Mouse (Mus musculus) myocyte (in vitro differentiated cells): ENCODE measurements at regions not wholly inside any gene's neighbourhood (a gene's known extent, or its start where the extent isn't known, plus 50 kb on each side); places are given as distances from the start of the nearest gene placed in this dataset.

ENCODE experiments used
- H3K27me3 ChIP-seq: one replicate; pipeline ENCODE4 v1.6.1; 2011; ENCODE audit not compliant: control insufficient read depth, insufficient read depth, insufficient read length
- H3K36me3 ChIP-seq: one replicate; pipeline ENCODE4 v1.6.1; 2011; ENCODE audit not compliant: control insufficient read depth, insufficient read depth
- H3K4me2 ChIP-seq: one replicate; pipeline ENCODE4 v1.6.1; 2011; ENCODE audit warnings: low read depth, control low read depth
- H3K4me3 ChIP-seq: one replicate; pipeline ENCODE4 v1.5.1; 2011; ENCODE audit warnings: mild to moderate bottlenecking, control low read depth, moderate library complexity
- H3K79me2 ChIP-seq: one replicate; pipeline ENCODE4 v1.6.1; 2011; ENCODE audit not compliant: control insufficient read depth, insufficient read depth
- H3ac ChIP-seq: one replicate; pipeline ENCODE4 v1.6.1; 2011; ENCODE audit not compliant: control insufficient read depth, insufficient read length
- CEBPB ChIP-seq: IDR thresholded peaks from 2 replicates; pipeline ENCODE4 v1.6.1; 2011; ENCODE audit warnings: mild to moderate bottlenecking, moderate library complexity; ENCODE audit not compliant: poor library complexity, insufficient read depth, severe bottlenecking
- E2F4 ChIP-seq: IDR thresholded peaks from one replicate; pipeline ENCODE4 v1.6.1; 2011; ENCODE audit warnings: mild to moderate bottlenecking, control low read depth, moderate library complexity; ENCODE audit not compliant: insufficient read depth
- MAX ChIP-seq: IDR thresholded peaks from one replicate; pipeline ENCODE4 v1.6.1; 2011; ENCODE audit warnings: low read depth, mild to moderate bottlenecking, control low read depth
- MYOD1 ChIP-seq, 3 experiments: IDR thresholded peaks; one replicate each; pipeline ENCODE4 v1.6.1; 2011; ENCODE audit warnings: control low read depth in 2 of 3, low read depth in 2 of 3, mild to moderate bottlenecking in 2 of 3, moderate library complexity in 1 of 3; ENCODE audit not compliant: insufficient read length in 2 of 3, control insufficient read depth in 1 of 3
- MYOG ChIP-seq, 3 experiments: IDR thresholded peaks; one replicate each; pipeline ENCODE4 v1.6.1; 2011; ENCODE audit warnings: control low read depth in 2 of 3, low read depth in 2 of 3, mild to moderate bottlenecking in 2 of 3; ENCODE audit not compliant: insufficient read length in 2 of 3, control insufficient read depth in 1 of 3, insufficient read depth in 1 of 3
- POLR2A ChIP-seq: IDR thresholded peaks from one replicate; pipeline ENCODE4 v1.6.1; 2011; ENCODE audit warnings: low read depth, mild to moderate bottlenecking, control low read depth, moderate library complexity; ENCODE audit not compliant: insufficient read length
- POLR2AphosphoS2 ChIP-seq: IDR thresholded peaks from one replicate; pipeline ENCODE4 v1.6.1; 2011; ENCODE audit warnings: low read depth, control low read depth; ENCODE audit not compliant: insufficient read length
- REST ChIP-seq: IDR thresholded peaks from one replicate; pipeline ENCODE4 v1.6.1; 2011; ENCODE audit warnings: mild to moderate bottlenecking, control low read depth, moderate library complexity; ENCODE audit not compliant: insufficient read depth, insufficient read length
- SRF ChIP-seq: IDR thresholded peaks from one replicate; pipeline ENCODE4 v1.6.1; 2011; ENCODE audit warnings: low read depth; ENCODE audit not compliant: control insufficient read depth, insufficient read length
- TCF12 ChIP-seq: IDR thresholded peaks from one replicate; pipeline ENCODE4 v1.6.1; 2011; ENCODE audit warnings: mild to moderate bottlenecking, control low read depth; ENCODE audit not compliant: poor library complexity, insufficient read depth, severe bottlenecking
- TCF3 ChIP-seq: IDR thresholded peaks from one replicate; pipeline ENCODE4 v1.6.1; 2011; ENCODE audit warnings: low read depth, control low read depth; ENCODE audit not compliant: insufficient read length
- USF1 ChIP-seq: IDR thresholded peaks from one replicate; pipeline ENCODE4 v1.6.1; 2011; ENCODE audit warnings: low read depth, mild to moderate bottlenecking, control low read depth, moderate library complexity

GRCm38 (mm10) chr12:109744186-109744585 is 144.1 kb upstream of the Rtl1 start:
- TF ChIP-seq POLR2A (no peak), TCF3 (no peak)
- no peaks in the 10 kb centered on the region for H3K27me3 ChIP-seq
- H3K36me3 ChIP-seq, result no peaks in the 10 kb centered on the region

GRCm38 (mm10) chr12:109745731-109746484 is 145.8 kb upstream of the Rtl1 start:
- no peak overlapping the region for H3K4me2 ChIP-seq
- H3ac ChIP-seq, result no peak overlapping the region
- no peaks in the 10 kb centered on the region for H3K27me3 ChIP-seq
- no peaks in the 10 kb centered on the region for H3K36me3 ChIP-seq
- TF ChIP-seq USF1 (no peak), POLR2AphosphoS2 (no peak), MYOG (IDR thresholded peaks at IDR 0.05; ENCODE audit: control insufficient read depth in 1 of 3, insufficient read depth in 1 of 3, insufficient read length in 2 of 3, low read depth in 2 of 3) (no peak)
- no peak overlapping the region for H3K4me3 ChIP-seq
- H3K79me2 ChIP-seq, result no peaks in the 10 kb centered on the region

More at GRCm38 (mm10) chr12:109744186-109744585, 144.1 kb upstream of the Rtl1 start:
- Histone ChIP-seq H3K4me3 (no peak overlapping the region), H3K4me2 (no peak overlapping the region), H3K79me2 (no peaks in the 10 kb centered on the region), H3ac (no peak overlapping the region)

GRCm38 (mm10) chr12:109747201-109747600 is 147.1 kb upstream of the Rtl1 start:
- Histone ChIP-seq H3ac (no peak overlapping the region), H3K27me3 (no peaks in the 10 kb centered on the region), H3K4me3 (no peak overlapping the region), H3K36me3 (no peaks in the 10 kb centered on the region), H3K4me2 (no peak overlapping the region), H3K79me2 (no peaks in the 10 kb centered on the region)
- TF ChIP-seq TCF12, result no peak

- H3K4me2 ChIP-seq, result no peak overlapping the region
- no peak overlapping the region for H3K4me3 ChIP-seq
- TF ChIP-seq TCF12 (no peak), E2F4 (no peak), SRF (no peak), TCF3 (no peak)
- H3K79me2 ChIP-seq, result no peaks in the 10 kb centered on the region
- H3K36me3 ChIP-seq, result no peaks in the 10 kb centered on the region
- H3K27me3 ChIP-seq, result no peaks in the 10 kb centered on the region
- no peak overlapping the region for H3ac ChIP-seq
Measured at GRCm38 (mm10) chr12:109747776-109748175, 147.6 kb upstream of the Rtl1 start.

- Histone ChIP-seq H3ac (no peak overlapping the region), H3K27me3 (no peaks in the 10 kb centered on the region), H3K79me2 (no peaks in the 10 kb centered on the region), H3K4me3 (no peak overlapping the region), H3K4me2 (no peak overlapping the region), H3K36me3 (no peaks in the 10 kb centered on the region)
- TF ChIP-seq MYOD1 (IDR thresholded peaks at IDR 0.05; ENCODE audit: control insufficient read depth in 1 of 3, insufficient read length in 2 of 3, low read depth in 2 of 3) (no peak), MYOG (IDR thresholded peaks at IDR 0.05; ENCODE audit: control insufficient read depth in 1 of 3, insufficient read depth in 1 of 3, insufficient read length in 2 of 3, low read depth in 2 of 3) (no peak), POLR2AphosphoS2 (no peak), USF1 (no peak)
Measured at GRCm38 (mm10) chr12:109748326-109749059, 148.4 kb upstream of the Rtl1 start.

- Histone ChIP-seq H3K27me3 (no peaks in the 10 kb centered on the region), H3K4me3 (no peak overlapping the region), H3K36me3 (no peaks in the 10 kb centered on the region), H3K79me2 (no peaks in the 10 kb centered on the region), H3K4me2 (peak overlapping the region; percentile 38), H3ac (no peak overlapping the region)
- no peak for TF ChIP-seq E2F4
- no peak for TF ChIP-seq TCF12
- no peak for TF ChIP-seq POLR2AphosphoS2
- TF ChIP-seq MYOG (IDR thresholded peaks at IDR 0.05; ENCODE audit: control insufficient read depth in 1 of 3, insufficient read depth in 1 of 3, insufficient read length in 2 of 3, low read depth in 2 of 3), result no peak
- no peak for TF ChIP-seq CEBPB
- TF ChIP-seq USF1, result no peak
- no peak for TF ChIP-seq SRF
- no peak for TF ChIP-seq POLR2A
- no peak for TF ChIP-seq MYOD1 (IDR thresholded peaks at IDR 0.05; ENCODE audit: control insufficient read depth in 1 of 3, insufficient read length in 2 of 3, low read depth in 2 of 3)
- no peak for TF ChIP-seq TCF3
- no peak for TF ChIP-seq MAX
- no peak for TF ChIP-seq REST
Measured at GRCm38 (mm10) chr12:109749256-109749655, 149.1 kb upstream of the Rtl1 start.
